Mouse (Mus musculus) forebrain, embryonic 12.5 days (tissue): Measurements from ENCODE around the gene Dusp11. TPM values are rescaled to one million over a fixed set of nuclear protein-coding genes. Genes with fewer than 3 reads are reported as not detected.
"Not testable (repeated sequence)": the region's sequence is repeated elsewhere in the genome, so short reads cannot be mapped to it uniquely, and the experiment has no call there.

ENCODE experiments used
- ATAC-seq: fragments of 200-750 bp; cut with Nextera tagmentation; 2 replicates; pipeline ENCODE4 v1.8.0; 2017; ENCODE audit warnings: moderate TSS enrichment; ENCODE audit not compliant: low FRiP score
- H3K27ac ChIP-seq: fragments of 300-500 bp; sonication (generic); 2 replicates; pipeline ENCODE4 v1.5.1; 2016; ENCODE audit warnings: mild to moderate bottlenecking
- H3K27me3 ChIP-seq: fragments of 300-500 bp; sonication (generic); 2 replicates; pipeline ENCODE4 v1.6.1; 2016; ENCODE audit warnings: mild to moderate bottlenecking
- H3K36me3 ChIP-seq: fragments of 300-500 bp; sonication (generic); replicated peaks from 2 replicates; pipeline ENCODE4 v1.6.1; 2016; ENCODE audit warnings: mild to moderate bottlenecking
- H3K4me1 ChIP-seq: fragments of 300-500 bp; sonication (generic); 2 replicates; pipeline ENCODE4 v1.6.1; 2016
- H3K4me2 ChIP-seq: fragments of 300-500 bp; sonication (generic); 2 replicates; pipeline ENCODE4 v1.6.1; 2016; ENCODE audit warnings: mild to moderate bottlenecking, moderate library complexity
- H3K4me3 ChIP-seq: fragments of 300-500 bp; sonication (generic); replicated peaks from 2 replicates; pipeline ENCODE4 v1.5.1; 2016; ENCODE audit warnings: mild to moderate bottlenecking
- H3K9ac ChIP-seq: fragments of 300-500 bp; sonication (generic); 2 replicates; pipeline ENCODE4 v1.6.1; 2016; ENCODE audit warnings: mild to moderate bottlenecking
- H3K9me3 ChIP-seq: fragments of 300-500 bp; sonication (generic); 2 replicates; pipeline ENCODE4 v1.6.1; 2016
- WGBS: fragments of 180-500 bp; shearing (Covaris S2); methylation state at CpG from one replicate; pipeline ENCODE4 v1.1.7; 2016; 5-methylcytosine and 5-hydroxymethylcytosine counted together
- polyA plus RNA-seq: library from polyadenylated mRNA; unstranded; fragments of >200 nt; fragmentation: Nextera tagmentation; extraction: Ambion mirVana; gene quantifications from 2 replicates; pipeline ENCODE4 v1.2.1, GENCODE M21; 2016

The Dusp11 gene
- polyA plus RNA-seq, 1 experiment from 2014 or later: 49.5 TPM

GRCm38 (mm10) chr6:85927476-85928464, 33.7 kb downstream of the Dusp11 start:
- ATAC-seq: no peak
- 92% methylated on average over 9 of the region's 9 CpGs for WGBS
- no peaks in the 10 kb centered on the region for H3K9me3 ChIP-seq
- H3K4me3 ChIP-seq: no peak overlapping the region
- no peak overlapping the region for H3K9ac ChIP-seq
- H3K27me3 ChIP-seq: no peaks in the 10 kb centered on the region
- peaks cover 65% of the 10 kb centered on the region for H3K36me3 ChIP-seq
- no peaks in the 10 kb centered on the region for H3K4me1 ChIP-seq
- no peak overlapping the region for H3K27ac ChIP-seq
- no peak overlapping the region for H3K4me2 ChIP-seq

- Histone ChIP-seq H3K36me3 (peaks cover 65% of the 10 kb centered on the region), H3K27me3 (no peaks in the 10 kb centered on the region), H3K4me2 (no peak overlapping the region), H3K4me3 (no peak overlapping the region), H3K9me3 (no peaks in the 10 kb centered on the region), H3K9ac (no peak overlapping the region), H3K27ac (no peak overlapping the region), H3K4me1 (no peaks in the 10 kb centered on the region)
- ATAC-seq: no peak
- 88% methylated on average over 1 of the region's 1 CpGs for WGBS
Measured at GRCm38 (mm10) chr6:85926709-85927108, 34.8 kb downstream of the Dusp11 start.

- ATAC-seq: no peak
- Histone ChIP-seq H3K4me3 (no peak overlapping the region), H3K27ac (no peak overlapping the region), H3K27me3 (no peaks in the 10 kb centered on the region), H3K4me2 (no peak overlapping the region), H3K9me3 (no peaks in the 10 kb centered on the region), H3K4me1 (no peaks in the 10 kb centered on the region), H3K36me3 (peaks cover 44% of the 10 kb centered on the region), H3K9ac (no peak overlapping the region)
- WGBS: 90% methylated on average over 1 of the region's 1 CpGs
Measured at GRCm38 (mm10) chr6:85923643-85924042, 37.8 kb downstream of the Dusp11 start.

GRCm38 (mm10) chr6:85919401-85919800, 42.1 kb downstream of the Dusp11 start:
- ATAC-seq: no peak
- no peaks in the 10 kb centered on the region for H3K9me3 ChIP-seq
- no peak overlapping the region for H3K4me2 ChIP-seq
- H3K27ac ChIP-seq: no peak overlapping the region
- no peak overlapping the region for H3K9ac ChIP-seq
- peaks cover 14% of the 10 kb centered on the region for H3K4me1 ChIP-seq
- 93% methylated on average over 4 of the region's 4 CpGs for WGBS
- H3K36me3 ChIP-seq: peaks cover 8% of the 10 kb centered on the region
- no peaks in the 10 kb centered on the region for H3K27me3 ChIP-seq
- H3K4me3 ChIP-seq: no peak overlapping the region

GRCm38 (mm10) chr6:85918341-85918740, 43.1 kb downstream of the Dusp11 start:
- H3K9ac ChIP-seq, H3K4me3 ChIP-seq, H3K27ac ChIP-seq, ATAC-seq, H3K4me2 ChIP-seq, H3K9me3 ChIP-seq, H3K36me3 ChIP-seq, H3K27me3 ChIP-seq: not testable (repeated sequence)
- 97% methylated on average over 3 of the region's 3 CpGs for WGBS
- peaks cover 16% of the 10 kb centered on the region for H3K4me1 ChIP-seq

- ATAC-seq: no peak
- no peaks in the 10 kb centered on the region for H3K27me3 ChIP-seq
- peak overlapping the region; percentile 84; the same call in 1 of the 2 replicates for H3K27ac ChIP-seq
- peaks cover 16% of the 10 kb centered on the region for H3K4me1 ChIP-seq
- no peaks in the 10 kb centered on the region for H3K9me3 ChIP-seq
- WGBS: 84% methylated on average over 6 of the region's 6 CpGs
- H3K4me2 ChIP-seq: peak overlapping the region; percentile 77
- peak overlapping the region; percentile 54 for H3K4me3 ChIP-seq
- no peaks in the 10 kb centered on the region; the same call in 1 of the 2 replicates for H3K36me3 ChIP-seq
- peak overlapping the region; percentile 72 for H3K9ac ChIP-seq
Measured at GRCm38 (mm10) chr6:85916596-85916995, 44.9 kb downstream of the Dusp11 start.

- Histone ChIP-seq H3K4me3 (peak within 1 kb of the TSS; percentile 54), H3K27ac (peak within 1 kb of the TSS; percentile 84), H3K9ac (peak within 1 kb of the TSS; percentile 72), H3K4me2 (peak within 1 kb of the TSS; percentile 77), H3K4me1 (peaks cover 16% of the 10 kb centered on the region)
- H3K9me3 ChIP-seq, H3K36me3 ChIP-seq, H3K27me3 ChIP-seq: not testable (repeated sequence)
- ATAC-seq: peak; percentile 96
- under 1% methylated on average over 58 of the region's 61 CpGs for WGBS
Measured at GRCm38 (mm10) chr6:85915539-85916513, 45.6 kb downstream of the Dusp11 start, which contains the start of gene Nat8f1. Gene Nat8f1, minus strand, starts transcription at chr6:85915687.

- peak overlapping the region; percentile 54 for H3K4me3 ChIP-seq
Measured at GRCm38 (mm10) chr6:85915141-85915538, 46.3 kb downstream of the Dusp11 start.

GRCm38 (mm10) chr6:85911587-85911986, 49.9 kb downstream of the Dusp11 start, which contains the start of gene Tprkb:
Gene Tprkb, plus strand, starts transcription at chr6:85911865.
- Histone ChIP-seq H3K4me2 (no peak within 1 kb of the TSS), H3K4me1 (peaks cover 16% of the 10 kb centered on the region), H3K27me3 (0 out of 2 replicates have a peak, but pooled peaks cover 4% of the 10 kb centered on the region), H3K36me3 (no peaks in the 10 kb centered on the region), H3K9me3 (no peaks in the 10 kb centered on the region), H3K4me3 (no peak within 1 kb of the TSS), H3K27ac (no peak within 1 kb of the TSS), H3K9ac (no peak within 1 kb of the TSS)
- WGBS: 88% methylated on average over 3 of the region's 3 CpGs
- no peak for ATAC-seq

More at GRCm38 (mm10) chr6:85915141-85915538, 46.3 kb downstream of the Dusp11 start:
- ATAC-seq: peak; percentile 17; the same call in 1 of the 2 replicates
- Histone ChIP-seq H3K4me1 (peaks cover 16% of the 10 kb centered on the region), H3K9me3 (no peaks in the 10 kb centered on the region), H3K4me2 (peak overlapping the region; percentile 77), H3K27me3 (no peaks in the 10 kb centered on the region), H3K36me3 (no peaks in the 10 kb centered on the region), H3K27ac (peak overlapping the region; percentile 84), H3K9ac (peak overlapping the region; percentile 72)
- 6% methylated on average over 11 of the region's 11 CpGs for WGBS

- Histone ChIP-seq H3K27ac (no peak overlapping the region), H3K9ac (no peak overlapping the region), H3K9me3 (no peaks in the 10 kb centered on the region), H3K4me1 (peaks cover 5% of the 10 kb centered on the region), H3K36me3 (no peaks in the 10 kb centered on the region), H3K4me2 (no peak overlapping the region), H3K27me3 (0 out of 2 replicates have a peak, but pooled peaks cover 4% of the 10 kb centered on the region), H3K4me3 (no peak overlapping the region)
- ATAC-seq: no peak
- 92% methylated on average over 1 of the region's 1 CpGs for WGBS
Measured at GRCm38 (mm10) chr6:85909704-85910103, 51.8 kb downstream of the Dusp11 start.

- no peaks in the 10 kb centered on the region for H3K9me3 ChIP-seq
- no peak overlapping the region for H3K27ac ChIP-seq
- no peaks in the 10 kb centered on the region for H3K36me3 ChIP-seq
- WGBS: 76% methylated on average over 3 of the region's 3 CpGs
- H3K4me1 ChIP-seq: 0 out of 2 replicates have a peak, but pooled peaks cover 2% of the 10 kb centered on the region
- no peak overlapping the region for H3K9ac ChIP-seq
- H3K4me2 ChIP-seq: no peak overlapping the region
- no peak overlapping the region for H3K4me3 ChIP-seq
- 0 out of 2 replicates have a peak, but pooled peaks cover 4% of the 10 kb centered on the region for H3K27me3 ChIP-seq
- ATAC-seq: no peak
Measured at GRCm38 (mm10) chr6:85908341-85908740, 53.1 kb downstream of the Dusp11 start.
